In genomic region chr3:120570806-120571425, GRCm38 (mm10) we compare ENCODE assay signal across 15 mouse cellular contexts.
A peak's percentile ranks its signal among the peaks of the same experiment; 100 is the strongest.
DNase-seq lines count a peak whose midpoint lies in the region; ATAC-seq lines count a peak whose summit lies in the region.
"Had no signal": no experiment of that assay in that cellular context is flagged by ENCODE, and none has a peak within 500 bp of the region (broad histone marks: within the 10 kb centered on the region; RNA-seq: fewer than 3 reads in every experiment).

No protein-coding gene starts in this region.

- no peaks in the 10 kb centered on the region for H3K4me1 ChIP-seq in liver, embryonic 11.5 days (replicated peaks; ENCODE audit: control insufficient read depth, insufficient read depth, low read length)
- no peaks in the 10 kb centered on the region for H3K4me1 ChIP-seq in midbrain, embryonic 15.5 days
- H3K4me1 ChIP-seq: heart, embryonic 15.5 days; liver, embryonic 13.5 days had no signal

- H3K36me3 ChIP-seq in liver, embryonic 11.5 days (ENCODE audit: control insufficient read depth, insufficient read depth, low read length): no peaks in the 10 kb centered on the region
- no peaks in the 10 kb centered on the region for H3K36me3 ChIP-seq in midbrain, embryonic 15.5 days (replicated peaks)
- H3K36me3 ChIP-seq: heart, embryonic 15.5 days; liver, embryonic 13.5 days had no signal

- WGBS in liver, embryonic 11.5 days: 70% methylated on average over 6 of the region's 6 CpGs
- WGBS in midbrain, embryonic 15.5 days: 53% methylated on average over 6 of the region's 6 CpGs

- no peak overlapping the region for H3K9ac ChIP-seq in liver, embryonic 11.5 days (ENCODE audit: low read depth, low read length)
- no peak overlapping the region for H3K9ac ChIP-seq in midbrain, embryonic 15.5 days
- H3K9ac ChIP-seq: heart, embryonic 15.5 days; liver, embryonic 13.5 days had no signal

- no peak overlapping the region for H3K27ac ChIP-seq in liver, embryonic 11.5 days (ENCODE audit: low read depth, low read length)
- no peak overlapping the region for H3K27ac ChIP-seq in midbrain, embryonic 15.5 days
- H3K27ac ChIP-seq: heart, embryonic 15.5 days; liver, embryonic 13.5 days; macrophage had no signal

- H3K27me3 ChIP-seq in liver, embryonic 11.5 days (replicated peaks; ENCODE audit: control insufficient read depth, insufficient read depth, low read length): no peaks in the 10 kb centered on the region
- no peaks in the 10 kb centered on the region for H3K27me3 ChIP-seq in midbrain, embryonic 15.5 days (replicated peaks)
- H3K27me3 ChIP-seq: heart, embryonic 15.5 days; liver, embryonic 13.5 days had no signal

- ATAC-seq in liver, embryonic 11.5 days (replicated peaks; ENCODE audit: low FRiP score): no peak
- ATAC-seq in midbrain, embryonic 15.5 days (replicated peaks): no peak
- ATAC-seq: CD4-positive, CD25-positive, alpha-beta regulatory T cell, adult 4 months; inflammation-experienced regulatory T-cells, adult 6 months had no signal

- H3K4me3 ChIP-seq in liver, embryonic 11.5 days (ENCODE audit: low read depth, low read length): no peak overlapping the region
- H3K4me3 ChIP-seq in midbrain, embryonic 15.5 days: no peak overlapping the region
- H3K4me3 ChIP-seq: heart, embryonic 15.5 days; liver, embryonic 13.5 days; myocyte had no signal

- no peak overlapping the region for H3K4me2 ChIP-seq in liver, embryonic 11.5 days
- H3K4me2 ChIP-seq in midbrain, embryonic 15.5 days: no peak overlapping the region
- H3K4me2 ChIP-seq: heart, embryonic 15.5 days; liver, embryonic 13.5 days had no signal

- no peaks in the 10 kb centered on the region for H3K9me3 ChIP-seq in liver, embryonic 11.5 days (ENCODE audit: control insufficient read depth, low read length)
- H3K9me3 ChIP-seq in midbrain, embryonic 15.5 days: no peaks in the 10 kb centered on the region
- H3K9me3 ChIP-seq: heart, embryonic 15.5 days; liver, embryonic 13.5 days had no signal

- DNase-seq in left cerebral cortex, adult 11 months (ENCODE audit: low spot score): peak; percentile 17
- no peak for DNase-seq in left cerebral cortex, postnatal 4 days
- DNase-seq in frontal cortex, postnatal 36 days (ENCODE audit: low spot score in 2 of 2): peak; percentile 51
- peak; percentile 3 to 56 for DNase-seq in left cerebral cortex, adult 9 months (ENCODE audit: low spot score in 2 of 2)
- DNase-seq in telencephalon, adult 2 months (ENCODE audit: low read depth, low spot score): peak; percentile 83
- no peak for DNase-seq in liver, embryonic 11.5 days (ENCODE audit: low spot score)
- no peak for DNase-seq in adipocyte (ENCODE audit: low spot score)
- DNase-seq: kidney, postnatal 14 days; liver, embryonic 13.5 days had no signal

- intact Hi-C loops in left cerebral cortex, postnatal 4 days (cut with DNase I): no loop called here

Comparison
In these comparisons a context has a peak if more than half of its experiments do, and no peak if none do; other contexts are left out.
1. DNase-seq: peak in left cerebral cortex, adult 11 months (single experiment), frontal cortex, postnatal 36 days (2 of 2), left cerebral cortex, adult 9 months (2 of 2) and telencephalon, adult 2 months (single experiment); none in left cerebral cortex, postnatal 4 days (single experiment), liver, embryonic 11.5 days (single experiment) and adipocyte (single experiment).